In the genomic region with DNA sequence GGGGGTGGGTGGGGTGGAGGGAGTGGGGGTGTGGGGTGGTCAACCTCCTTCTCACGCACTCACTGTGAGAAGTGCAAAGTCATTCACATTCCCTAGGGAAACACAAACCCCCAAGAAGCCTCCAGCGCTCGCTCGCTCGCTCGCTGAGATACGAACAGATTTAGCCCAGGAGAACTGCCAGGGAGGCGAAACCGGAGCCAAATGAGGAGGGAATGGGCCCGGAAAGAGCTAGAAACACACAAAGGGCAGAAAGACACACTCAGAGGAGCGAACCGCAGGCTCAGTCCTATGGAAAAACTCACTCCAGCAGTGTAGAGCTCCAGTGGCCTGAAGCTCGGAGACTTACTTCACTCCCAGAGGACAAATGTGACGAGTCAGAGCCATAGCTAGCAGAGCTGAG, we compare ENCODE assay signal across 10 mouse cellular contexts. TPM values are rescaled to one million over a fixed set of nuclear protein-coding genes. Genes with fewer than 3 reads are reported as not detected.
A peak's percentile ranks its signal among the peaks of the same experiment; 100 is the strongest.
DNase-seq lines count a peak whose midpoint lies in the region; ATAC-seq and TF ChIP-seq lines count a peak whose summit lies in the region.
"Had no signal": no experiment of that assay in that cellular context is flagged by ENCODE, and none has a peak within 500 bp of the region (broad histone marks: within the 10 kb centered on the region; RNA-seq: fewer than 3 reads in every experiment).

No protein-coding gene starts in this region.

- DNase-seq in kidney, postnatal 14 days = peak; percentile 49
- DNase-seq in fibroblast of lung, adult 2 months (ENCODE audit: low read depth) = peak; percentile 53
- peak; percentile 47 to 70 for DNase-seq in layer of hippocampus, postnatal 14 days (ENCODE audit: low spot score in 2 of 2)
- no peak for DNase-seq in liver, embryonic 11.5 days (ENCODE audit: low spot score)
- no peak for DNase-seq in B cell, adult 2 months

- H3K27me3 ChIP-seq in kidney, embryonic 15.5 days = no peaks in the 10 kb centered on the region; the same call in 1 of the 2 replicates
- H3K27me3 ChIP-seq in liver, embryonic 11.5 days (replicated peaks; ENCODE audit: control insufficient read depth, insufficient read depth, low read length) = peaks cover 3% of the 10 kb centered on the region; the same call in 1 of the 2 replicates
- no peaks in the 10 kb centered on the region for H3K27me3 ChIP-seq in intestine, postnatal 0 days (replicated peaks; ENCODE audit: control insufficient read depth, insufficient read depth, low read length)

- no peak overlapping the region for H3K9ac ChIP-seq in kidney, embryonic 15.5 days
- no peak overlapping the region for H3K9ac ChIP-seq in liver, embryonic 11.5 days (ENCODE audit: low read depth, low read length)
- H3K9ac ChIP-seq in intestine, postnatal 0 days (ENCODE audit: low read depth, low read length) = no peak overlapping the region
- H3K9ac ChIP-seq: limb, embryonic 15.5 days had no signal

- WGBS in kidney, embryonic 15.5 days = 40% methylated on average over 14 of the region's 14 CpGs
- WGBS in liver, embryonic 11.5 days = 61% methylated on average over 14 of the region's 14 CpGs
- WGBS in intestine, postnatal 0 days = 60% methylated on average over 14 of the region's 14 CpGs

- H3K4me2 ChIP-seq in kidney, embryonic 15.5 days = no peak overlapping the region
- H3K4me2 ChIP-seq in liver, embryonic 11.5 days = no peak overlapping the region
- H3K4me2 ChIP-seq in intestine, postnatal 0 days (replicated peaks; ENCODE audit: low read depth) = no peak overlapping the region
- H3K4me2 ChIP-seq: limb, embryonic 15.5 days had no signal

- no peak for TF ChIP-seq CTCF in intestine, postnatal 0 days (IDR thresholded peaks at IDR 0.05; ENCODE audit: low read depth)

- no peak overlapping the region for H3K4me3 ChIP-seq in kidney, embryonic 15.5 days (replicated peaks)
- no peak overlapping the region for H3K4me3 ChIP-seq in liver, embryonic 11.5 days (ENCODE audit: low read depth, low read length)
- no peak overlapping the region for H3K4me3 ChIP-seq in intestine, postnatal 0 days (ENCODE audit: low read depth, low read length)
- H3K4me3 ChIP-seq: erythroblast, embryonic 14.5 days; limb, embryonic 15.5 days had no signal

- no peaks in the 10 kb centered on the region for H3K4me1 ChIP-seq in kidney, embryonic 15.5 days
- no peaks in the 10 kb centered on the region for H3K4me1 ChIP-seq in liver, embryonic 11.5 days (replicated peaks; ENCODE audit: control insufficient read depth, insufficient read depth, low read length)
- no peaks in the 10 kb centered on the region for H3K4me1 ChIP-seq in intestine, postnatal 0 days (replicated peaks; ENCODE audit: control insufficient read depth, insufficient read depth, low read length)

- no peaks in the 10 kb centered on the region for H3K9me3 ChIP-seq in kidney, embryonic 15.5 days (replicated peaks)
- H3K9me3 ChIP-seq in liver, embryonic 11.5 days (ENCODE audit: control insufficient read depth, low read length) = 0 out of 2 replicates have a peak, but pooled peaks cover 2% of the 10 kb centered on the region
- no peaks in the 10 kb centered on the region for H3K9me3 ChIP-seq in intestine, postnatal 0 days (ENCODE audit: control insufficient read depth)
- H3K9me3 ChIP-seq: limb, embryonic 15.5 days had no signal

- no peak overlapping the region for H3K27ac ChIP-seq in kidney, embryonic 15.5 days
- no peak overlapping the region for H3K27ac ChIP-seq in liver, embryonic 11.5 days (ENCODE audit: low read depth, low read length)
- H3K27ac ChIP-seq in intestine, postnatal 0 days (ENCODE audit: low read depth, low read length) = no peak overlapping the region
- H3K27ac ChIP-seq: limb, embryonic 15.5 days had no signal

- ATAC-seq in kidney, embryonic 15.5 days (replicated peaks; ENCODE audit: low FRiP score) = no peak
- ATAC-seq in cerebellum, adult (ENCODE audit: insufficient number of reproducible peaks, low FRiP score, low TSS enrichment) = peak; percentile 36; the same call in 1 of the 2 replicates
- ATAC-seq in liver, embryonic 11.5 days (replicated peaks; ENCODE audit: low FRiP score) = no peak
- ATAC-seq in intestine, postnatal 0 days = no peak

- no peaks in the 10 kb centered on the region for H3K36me3 ChIP-seq in kidney, embryonic 15.5 days
- H3K36me3 ChIP-seq in liver, embryonic 11.5 days (ENCODE audit: control insufficient read depth, insufficient read depth, low read length) = no peaks in the 10 kb centered on the region
- H3K36me3 ChIP-seq in intestine, postnatal 0 days (ENCODE audit: control insufficient read depth, insufficient read depth) = no peaks in the 10 kb centered on the region
- H3K36me3 ChIP-seq: limb, embryonic 15.5 days had no signal

RNA-seq across cellular contexts. Expression of gene Gsg1l, which starts 15.4 kb away (rescaled TPM):
- polyA plus RNA-seq in kidney, embryonic 15.5 days (2015; fragmentation: Nextera tagmentation; extraction: Ambion mirVana) = 0.75 and 1.1 TPM in 2 replicates
- 10 to 100 TPM in 1 of 2 experiments, 1 to 10 TPM in 1; 9.3 to 14.0 TPM for total RNA-seq in layer of hippocampus, postnatal 14 days (2021)
- polyA plus RNA-seq in liver, embryonic 11.5 days (2014; fragmentation: Nextera tagmentation; extraction: Ambion mirVana) = 0.21 and 0.23 TPM in 2 replicates
- polyA plus RNA-seq in intestine, postnatal 0 days (2015; fragmentation: Nextera tagmentation; extraction: Ambion mirVana) = 0.35 and 0.52 TPM in 2 replicates
- polyA plus RNA-seq: erythroblast, embryonic 14.5 days had no signal

Comparison
In these comparisons a context has a peak if more than half of its experiments do, and no peak if none do; other contexts are left out.
1. DNase-seq: peak in kidney, postnatal 14 days (single experiment), fibroblast of lung, adult 2 months (single experiment) and layer of hippocampus, postnatal 14 days (2 of 2); none in liver, embryonic 11.5 days (single experiment) and B cell, adult 2 months (0 of 2).